In the genomic region with DNA sequence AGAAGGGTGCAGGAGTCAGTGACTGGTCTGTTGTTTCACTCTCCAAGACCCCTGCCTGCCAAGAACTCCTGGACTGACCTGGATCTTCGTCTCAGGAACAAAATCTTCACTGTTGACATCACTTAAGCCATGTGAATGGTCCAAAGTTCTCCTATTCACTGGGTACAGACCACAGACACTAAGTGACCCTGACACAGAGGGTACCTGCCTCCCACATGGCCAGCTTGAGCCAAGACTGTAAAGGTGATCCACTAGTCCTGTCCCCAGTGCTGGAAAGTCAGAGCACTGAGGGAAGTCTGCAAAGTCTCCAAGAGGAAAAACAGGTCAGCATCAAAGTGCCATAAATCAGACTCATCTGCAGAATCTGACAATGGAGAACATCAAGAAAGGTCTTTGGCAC, we compare ENCODE assay signal across 28 mouse cellular contexts. TPM values are rescaled to one million over a fixed set of nuclear protein-coding genes. Genes with fewer than 3 reads are reported as not detected.
"Had no signal": no experiment of that assay in that cellular context is flagged by ENCODE, and none has a peak within 500 bp of the region (broad histone marks: within the 10 kb centered on the region; RNA-seq: fewer than 3 reads in every experiment).

No protein-coding gene starts in this region.

- DNase-seq: gastrocnemius, adult 2 months; gastrocnemius, postnatal 10 days; gastrocnemius, postnatal 25 days; heart, adult 18-20 months; heart, postnatal 10 days; heart, postnatal 4 days; kidney, adult 8-10 months; kidney, postnatal 14 days; liver had no signal

- H3K4me3 ChIP-seq: gastrocnemius, adult 2 months; heart, embryonic 10.5 days; heart, embryonic 12.5 days; hindbrain, embryonic 10.5 days; hindbrain, embryonic 12.5 days; kidney, embryonic 15.5 days; layer of hippocampus, adult 2 months; left cerebral cortex, adult 2 months; limb, embryonic 10.5 days; limb, embryonic 12.5 days; liver, embryonic 15.5 days had no signal

- ATAC-seq: hindbrain, embryonic 16.5 days; inflammation-experienced regulatory T-cells, adult 6 months; intestine, embryonic 16.5 days had no signal

- H3K4me2 ChIP-seq: heart, embryonic 12.5 days; hindbrain, embryonic 12.5 days; hindbrain, embryonic 14.5 days; kidney, embryonic 15.5 days; limb, embryonic 12.5 days; liver, embryonic 11.5 days; liver, embryonic 15.5 days had no signal

- H3K9ac ChIP-seq: heart, embryonic 12.5 days; hindbrain, embryonic 12.5 days; hindbrain, embryonic 14.5 days; kidney, embryonic 15.5 days; limb, embryonic 12.5 days; liver, embryonic 15.5 days had no signal

- H3K9me3 ChIP-seq: heart, embryonic 10.5 days; heart, embryonic 12.5 days; hindbrain, embryonic 10.5 days; hindbrain, embryonic 12.5 days; kidney, embryonic 15.5 days; limb, embryonic 10.5 days; limb, embryonic 12.5 days; liver, embryonic 15.5 days had no signal

- H3K27me3 ChIP-seq: heart, embryonic 12.5 days; hindbrain, embryonic 12.5 days; kidney, embryonic 15.5 days; limb, embryonic 12.5 days; liver, embryonic 15.5 days had no signal

- H3K27ac ChIP-seq: gastrocnemius, adult 2 months; heart, embryonic 10.5 days; hindbrain, embryonic 10.5 days; hindbrain, embryonic 12.5 days; hindbrain, embryonic 14.5 days; kidney, embryonic 15.5 days; kidney, postnatal 0 days; layer of hippocampus, adult 2 months; left cerebral cortex, adult 2 months; limb, embryonic 10.5 days; limb, embryonic 12.5 days; liver, embryonic 15.5 days had no signal

RNA-seq across cellular contexts. Expression of a gene that starts 6.8 kb away (rescaled TPM):
- polyA plus RNA-seq: heart, embryonic 12.5 days; heart, embryonic 14.5 days; heart, embryonic 16.5 days; hindbrain, embryonic 10.5 days; hindbrain, embryonic 12.5 days; hindbrain, embryonic 14.5 days; hindbrain, embryonic 16.5 days; inflammation-experienced regulatory T-cells, adult 6 months; intestine, embryonic 16.5 days; limb, embryonic 10.5 days; limb, embryonic 12.5 days; limb, embryonic 14.5 days; liver, embryonic 15.5 days had no signal

RNA-seq across cellular contexts. Expression of a gene that starts 11.0 kb away (rescaled TPM):
- polyA plus RNA-seq: heart, embryonic 12.5 days; heart, embryonic 16.5 days; hindbrain, embryonic 10.5 days; hindbrain, embryonic 14.5 days; inflammation-experienced regulatory T-cells, adult 6 months; limb, embryonic 12.5 days had no signal
